Mouse (Mus musculus) CH12.LX (cell line): Measurements from ENCODE around the gene Mast3. TPM values are rescaled to one million over a fixed set of nuclear protein-coding genes. Genes with fewer than 3 reads are reported as not detected.
A peak's percentile ranks its signal among the peaks of the same experiment; 100 is the strongest.

Experiments used
- DNase-seq: peaks from one replicate; pipeline ENCODE4 v3.0.0-alpha.2; 2013; ENCODE audit errors: extremely low read depth
- H3K27ac ChIP-seq: 2 replicates; pipeline ENCODE4 v1.5.1; 2012; ENCODE audit warnings: low read depth, mild to moderate bottlenecking, control low read depth, moderate library complexity; ENCODE audit not compliant: insufficient read depth
- H3K27me3 ChIP-seq: replicated peaks from 2 replicates; pipeline ENCODE3; 2012; ENCODE audit warnings: inconsistent platforms
- H3K36me3 ChIP-seq, 2 experiments: replicated peaks in 1 of 2; 2 replicates each; pipeline versions ENCODE3 to v1.6.1; 2012; ENCODE audit warnings: inconsistent platforms in 1 of 2, low read length in 1 of 2, mild to moderate bottlenecking in 1 of 2, mixed read lengths in 1 of 2, moderate library complexity in 1 of 2; ENCODE audit not compliant: control insufficient read depth in 1 of 2, insufficient read depth in 1 of 2
- H3K4me1 ChIP-seq, 2 experiments: 2 replicates each; pipeline ENCODE4 v1.6.1; 2012; ENCODE audit warnings: inconsistent platforms in 1 of 2, moderate library complexity in 1 of 2; ENCODE audit not compliant: insufficient read depth in 2 of 2, control insufficient read depth in 1 of 2
- H3K4me2 ChIP-seq: 2 replicates; pipeline ENCODE4 v1.6.1; 2012; ENCODE audit warnings: low read depth, mild to moderate bottlenecking, control low read depth; ENCODE audit not compliant: poor library complexity, insufficient read depth, severe bottlenecking
- H3K4me3 ChIP-seq, 3 experiments: fragments of 150-350 bp in 1 of 3; sonication (generic) in 1 of 3; replicated peaks in 1 of 3; 2 replicates each; pipeline versions ENCODE3 to v1.5.1; 2011 to 2012; ENCODE audit warnings: low read depth in 2 of 3, low read length in 2 of 3, mild to moderate bottlenecking in 2 of 3, moderate library complexity in 2 of 3, control low read depth in 1 of 3, improper control_type of control experiment in 1 of 3, inconsistent platforms in 1 of 3, mixed read lengths in 1 of 3; ENCODE audit not compliant: poor library complexity in 1 of 3
- H3K79me2 ChIP-seq: replicated peaks from 2 replicates; pipeline ENCODE4 v1.6.1; 2012; ENCODE audit warnings: mild to moderate bottlenecking, moderate library complexity; ENCODE audit not compliant: control insufficient read depth, poor library complexity, insufficient read depth, severe bottlenecking; ENCODE audit errors: extremely low read depth
- H3K9ac ChIP-seq: 2 replicates; pipeline ENCODE4 v1.6.1; 2012; ENCODE audit warnings: low read depth, mild to moderate bottlenecking, control low read depth, moderate library complexity; ENCODE audit not compliant: insufficient read depth
- H3K9me3 ChIP-seq: replicated peaks from 2 replicates; pipeline ENCODE3; 2012; ENCODE audit warnings: low read length, inconsistent platforms, mixed read lengths
- BHLHE40 ChIP-seq: IDR thresholded peaks from 2 replicates; pipeline ENCODE4 v1.6.1; 2011; ENCODE audit warnings: mild to moderate bottlenecking, low read depth, low read length, improper control_type of control experiment
- CHD1 ChIP-seq: IDR thresholded peaks from 2 replicates; pipeline ENCODE4 v1.6.1; 2012; ENCODE audit warnings: low read depth, low read length, improper control_type of control experiment, inconsistent platforms
- E2F4 ChIP-seq: IDR thresholded peaks from 2 replicates; pipeline ENCODE4 v1.6.1; 2011; ENCODE audit warnings: low read depth, low read length, improper control_type of control experiment; ENCODE audit not compliant: insufficient replicate concordance
- ELF1 ChIP-seq: IDR thresholded peaks from 2 replicates; pipeline ENCODE4 v1.6.1; 2014; ENCODE audit warnings: low read depth, mild to moderate bottlenecking, inconsistent platforms, low read length, improper control_type of control experiment
- ETS1 ChIP-seq: conservative IDR thresholded peaks from 2 replicates; pipeline ENCODE4 v1.6.1; 2012; ENCODE audit warnings: low read depth, mild to moderate bottlenecking, inconsistent platforms, low read length, improper control_type of control experiment, moderate library complexity
- HCFC1 ChIP-seq: IDR thresholded peaks from 2 replicates; pipeline ENCODE4 v1.6.1; 2012; ENCODE audit warnings: low read depth, mild to moderate bottlenecking, inconsistent platforms, low read length, improper control_type of control experiment
- JUN ChIP-seq: IDR thresholded peaks from 2 replicates; pipeline ENCODE4 v1.6.1; 2011; ENCODE audit warnings: low read depth, mild to moderate bottlenecking, low read length, improper control_type of control experiment, moderate library complexity; ENCODE audit not compliant: insufficient read depth
- KAT2A ChIP-seq: IDR thresholded peaks from 2 replicates; pipeline ENCODE4 v1.6.1; 2012; ENCODE audit warnings: low read length, improper control_type of control experiment, inconsistent platforms; ENCODE audit not compliant: insufficient replicate concordance
- MAZ ChIP-seq: IDR thresholded peaks from 2 replicates; pipeline ENCODE4 v1.6.1; 2012; ENCODE audit warnings: low read depth, mild to moderate bottlenecking, inconsistent platforms, low read length, improper control_type of control experiment, moderate library complexity
- MXI1 ChIP-seq: IDR thresholded peaks from 2 replicates; pipeline ENCODE4 v1.6.1; 2011; ENCODE audit warnings: mild to moderate bottlenecking, low read depth, low read length, improper control_type of control experiment
- MYC ChIP-seq: IDR thresholded peaks from 2 replicates; pipeline ENCODE4 v1.6.1; 2011; ENCODE audit warnings: low read depth, mild to moderate bottlenecking, improper control_type of control experiment, low read length
- NELFE ChIP-seq: IDR thresholded peaks from 2 replicates; pipeline ENCODE4 v1.6.1; 2011; ENCODE audit warnings: low read depth, low read length, improper control_type of control experiment
- NRF1 ChIP-seq: IDR thresholded peaks from 2 replicates; pipeline ENCODE4 v1.6.1; 2014; ENCODE audit warnings: low read depth, mild to moderate bottlenecking, inconsistent platforms, low read length, improper control_type of control experiment, moderate library complexity
- PAX5 ChIP-seq: IDR thresholded peaks from 2 replicates; pipeline ENCODE4 v1.6.1; 2012; ENCODE audit warnings: low read length, inconsistent platforms, mixed read lengths
- POLR2AphosphoS2 ChIP-seq: IDR thresholded peaks from 2 replicates; pipeline ENCODE4 v1.6.1; 2011; ENCODE audit warnings: low read depth, low read length, improper control_type of control experiment
- RAD21 ChIP-seq: IDR thresholded peaks from 2 replicates; pipeline ENCODE4 v1.6.1; 2011; ENCODE audit warnings: low read depth, mild to moderate bottlenecking, low read length, improper control_type of control experiment, moderate library complexity
- RCOR1 ChIP-seq: conservative IDR thresholded peaks from 2 replicates; pipeline ENCODE4 v1.6.1; 2012; ENCODE audit warnings: low read depth, mild to moderate bottlenecking, inconsistent platforms, low read length, improper control_type of control experiment
- SIN3A ChIP-seq: IDR thresholded peaks from 2 replicates; pipeline ENCODE4 v1.6.1; 2012; ENCODE audit warnings: low read length, improper control_type of control experiment, inconsistent platforms
- SMC3 ChIP-seq: IDR thresholded peaks from 2 replicates; pipeline ENCODE4 v1.6.1; 2011; ENCODE audit warnings: low read depth, low read length, improper control_type of control experiment
- USF2 ChIP-seq: conservative IDR thresholded peaks from 2 replicates; pipeline ENCODE4 v1.6.1; 2011; ENCODE audit warnings: low read depth, low read length, improper control_type of control experiment
- ZC3H11A ChIP-seq: IDR thresholded peaks from 2 replicates; pipeline ENCODE4 v1.6.1; 2012; ENCODE audit warnings: low read depth, mild to moderate bottlenecking, inconsistent platforms, low read length, improper control_type of control experiment
- ZKSCAN1 ChIP-seq: IDR thresholded peaks from 2 replicates; pipeline ENCODE4 v1.6.1; 2012; ENCODE audit warnings: low read depth, inconsistent platforms, low read length, improper control_type of control experiment, borderline replicate concordance
- ZNF384 ChIP-seq: IDR thresholded peaks from 2 replicates; pipeline ENCODE4 v1.6.1; 2012; ENCODE audit warnings: low read depth, low read length, improper control_type of control experiment, inconsistent platforms
- dilution Hi-C: fragments of 300-500 bp; cut with MboI; formaldehyde crosslinking; loops from 2 replicates; pipeline ENCODE4 v1.14.3; 2020; ENCODE audit warnings: low sequenced_read_pairs; ENCODE audit not compliant: extremely low pct_unique_long_range_greater_than_20kb, extremely low pct_ligation_motif_present
- in situ Hi-C: fragments of 300-500 bp; cut with MboI; formaldehyde crosslinking; loops from 3 replicates; pipeline ENCODE4 v1.14.3; 2019; ENCODE audit warnings: low sequenced_read_pairs, low pct_ligation_motif_present, low pct_unique_long_range_greater_than_20kb, mixed read lengths
- polyA plus RNA-seq: library from polyadenylated mRNA; unstranded; fragments of >175 nt; gene quantifications from 2 replicates; pipeline ENCODE4 v1.2.1, GENCODE M21; 2012; ENCODE audit warnings: low read depth; ENCODE audit not compliant: insufficient read length
- total RNA-seq, 2 experiments: library from RNA; depleted of rRNA; stranded (reverse); fragments of 300-350 nt in 1 of 2; fragments of >200 nt in 1 of 2; gene quantifications; 2 replicates each; pipeline ENCODE4 v1.2.3; 2012 to 2014

Gene Mast3
- total and polyA plus RNA-seq, 3 experiments = 7.0 to 23.4 (median 11.6) TPM

- Histone ChIP-seq H3K9ac (peak overlapping the region; percentile 92; the same call in 1 of the 2 replicates), H3K27me3 (peaks cover 26% of the 10 kb centered on the region), H3K36me3 (peaks cover 41 to 49% of the 10 kb centered on the region in 2 experiments), H3K4me1 (peaks cover 15 to 26% of the 10 kb centered on the region in 2 experiments), H3K27ac (peak overlapping the region; percentile 36; the same call in 1 of the 2 replicates), H3K79me2 (peaks cover 4% of the 10 kb centered on the region; the same call in 1 of the 2 replicates), H3K9me3 (no peaks in the 10 kb centered on the region), H3K4me3 (peak overlapping the region; percentile 81 to 87 (median 82)), H3K4me2 (peak overlapping the region; percentile 48)
- TF ChIP-seq RCOR1 (no peak), MYC (no peak), PAX5 (no peak), KAT2A (no peak), MXI1 (no peak), BHLHE40 (no peak), MAZ (no peak), HCFC1 (no peak), USF2 (no peak), ELF1 (no peak), POLR2AphosphoS2 (no peak), SIN3A (no peak), ZNF384 (no peak), NELFE (no peak), ZC3H11A (no peak), JUN (no peak), NRF1 (no peak), ZKSCAN1 (no peak), CHD1 (no peak)
- DNase-seq = no peak
- in situ Hi-C loops (no loop called here), dilution Hi-C loops (no loop called here)
Observed at GRCm38 (mm10) chr8:70790846-70791245, 14.0 kb downstream of the Mast3 start.

- DNase-seq = no peak
- Histone ChIP-seq H3K4me1 (peaks cover 15 to 26% of the 10 kb centered on the region in 2 experiments), H3K4me2 (no peak overlapping the region), H3K9me3 (no peaks in the 10 kb centered on the region), H3K9ac (no peak overlapping the region), H3K27ac (no peak overlapping the region), H3K4me3 (no peak overlapping the region), H3K36me3 (peaks cover 59 to 67% of the 10 kb centered on the region in 2 experiments), H3K27me3 (peaks cover 11% of the 10 kb centered on the region), H3K79me2 (peaks cover 4% of the 10 kb centered on the region; the same call in 1 of the 2 replicates)
- in situ Hi-C loops = no loop called here
- dilution Hi-C loops = no loop called here
- no peak for TF ChIP-seq PAX5
- TF ChIP-seq ELF1 = no peak
- TF ChIP-seq ETS1 = no peak
- TF ChIP-seq ZC3H11A = no peak
- TF ChIP-seq SIN3A = no peak
- no peak for TF ChIP-seq SMC3
- no peak for TF ChIP-seq NELFE
- no peak for TF ChIP-seq E2F4
- TF ChIP-seq RAD21 = no peak
- no peak for TF ChIP-seq CHD1
Observed at GRCm38 (mm10) chr8:70789046-70789445, 15.8 kb downstream of the Mast3 start.
